Mouse (Mus musculus) 3134 (cell line): Measurements from ENCODE around the gene Pdcd4.

Experiments used
- DNase-seq: peaks from one replicate; pipeline ENCODE4 v3.0.0-alpha.2; 2011; ENCODE audit warnings: low spot score; ENCODE audit not compliant: insufficient read length; ENCODE audit errors: extremely low read depth

Gene Pdcd4

DNA sequence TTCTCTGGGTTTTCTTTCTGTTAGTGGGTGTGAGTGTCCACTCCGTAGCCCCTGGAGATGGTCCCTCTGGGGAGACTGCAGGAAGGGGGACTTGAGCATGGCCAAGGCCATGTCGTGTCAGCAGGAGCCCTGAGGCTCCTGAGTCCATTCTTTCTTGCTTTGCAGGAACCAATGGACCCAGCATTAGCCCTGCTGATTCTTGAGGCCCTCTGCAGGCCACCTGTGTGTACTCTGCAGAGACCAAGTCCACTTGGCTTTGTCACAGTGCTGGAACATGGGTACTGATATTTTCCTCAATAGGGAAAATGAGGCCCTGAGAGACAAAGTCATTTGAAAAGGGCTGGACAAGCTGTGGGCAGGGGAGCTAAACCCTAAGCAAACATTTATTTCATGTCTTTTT is 21.5 kb upstream of the Pdcd4 start:
- DNase-seq = no peak

DNA sequence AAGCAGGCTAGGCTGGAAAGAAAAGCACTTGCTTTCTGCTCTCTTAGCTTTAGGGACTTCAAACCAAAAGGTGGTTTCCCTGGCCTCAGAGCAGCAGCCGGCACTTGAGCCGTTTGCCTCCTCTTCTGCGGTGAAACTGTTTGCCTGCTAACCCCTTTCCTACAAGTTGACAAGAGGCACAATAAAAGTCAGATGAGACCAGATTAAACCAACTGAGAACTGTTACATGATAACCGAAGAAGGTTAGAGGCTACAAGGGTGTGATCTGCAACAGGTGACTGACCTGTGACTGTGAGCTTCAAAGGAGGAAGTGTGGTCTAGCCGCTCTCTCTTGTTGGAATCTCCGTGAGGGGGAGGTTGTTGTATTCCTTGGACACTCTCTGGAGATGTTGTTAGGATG is 20.5 kb upstream of the Pdcd4 start:
- DNase-seq = no peak

DNA sequence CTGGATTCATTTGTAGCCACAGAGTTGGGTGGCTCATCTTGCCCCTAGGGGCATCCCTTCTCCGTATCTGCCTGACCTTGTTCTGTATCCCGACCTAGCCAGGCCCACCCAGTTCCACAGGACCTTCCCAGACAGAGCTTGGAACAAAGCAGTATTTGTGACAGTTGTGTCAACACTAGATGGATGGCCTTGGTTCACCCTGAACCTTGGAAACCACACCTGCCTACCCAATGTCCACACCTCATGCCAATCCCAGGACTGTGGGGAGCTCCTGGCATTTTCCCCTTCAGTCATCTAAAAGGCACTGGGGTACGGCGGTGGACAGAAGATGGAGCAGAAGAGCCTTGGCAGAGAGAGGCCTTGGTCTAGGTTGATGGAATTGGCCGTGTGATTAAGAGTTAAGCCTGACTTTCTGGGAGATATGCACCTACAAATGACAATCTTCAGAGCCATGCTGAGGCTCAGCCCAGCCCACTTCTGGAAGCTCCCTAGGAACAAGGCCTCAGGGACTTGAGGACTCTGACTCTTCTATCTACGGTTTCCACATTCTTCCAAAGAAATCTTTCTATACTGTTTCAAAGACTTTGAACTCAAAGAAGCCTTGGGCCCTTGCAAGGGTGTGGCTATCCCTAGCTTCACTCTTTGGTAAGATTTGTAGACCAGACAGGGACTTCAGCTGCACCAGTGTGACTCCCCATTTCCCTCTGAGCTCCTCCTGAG is 18.9 kb upstream of the Pdcd4 start:
- DNase-seq = no peak

DNA sequence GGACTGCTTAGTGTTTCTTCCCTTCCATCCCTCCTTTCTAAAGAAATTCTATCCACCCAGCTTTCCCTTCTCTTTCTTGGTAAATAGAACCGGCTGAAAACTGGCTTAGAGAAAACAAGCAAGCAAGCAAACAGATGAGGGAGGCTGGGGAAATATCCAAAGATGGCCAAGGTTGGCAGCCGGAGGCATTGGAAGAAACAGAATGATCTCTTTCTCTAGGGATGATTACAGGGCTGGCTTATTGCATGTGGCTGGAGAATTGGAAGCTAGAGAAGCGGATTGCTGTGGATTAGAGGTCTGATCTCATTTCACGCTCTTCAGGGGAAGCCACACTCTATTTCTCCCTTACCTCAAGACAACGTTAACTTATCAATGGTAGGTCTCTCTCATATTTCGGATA is 16.8 kb upstream of the Pdcd4 start:
- no peak for DNase-seq

DNA sequence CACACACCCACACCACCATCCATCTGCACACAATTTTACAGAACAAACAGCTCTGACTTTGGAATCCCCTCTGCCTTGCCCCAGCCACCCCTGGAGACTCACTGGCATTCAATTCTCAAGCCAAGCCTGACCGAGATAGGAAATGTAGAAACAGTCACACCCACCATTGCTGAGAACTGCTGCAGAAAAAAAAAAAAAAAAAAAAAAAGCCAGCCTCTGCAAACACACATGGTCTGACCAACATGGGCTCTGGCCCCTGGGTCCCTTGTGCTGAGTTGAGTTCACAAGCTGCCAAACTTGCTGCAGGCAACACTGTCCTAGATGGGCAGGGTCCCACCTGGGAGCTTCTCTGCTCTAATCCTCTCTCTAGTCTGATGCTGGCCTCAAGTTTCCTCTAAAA is 14.3 kb upstream of the Pdcd4 start:
- no peak for DNase-seq

DNA sequence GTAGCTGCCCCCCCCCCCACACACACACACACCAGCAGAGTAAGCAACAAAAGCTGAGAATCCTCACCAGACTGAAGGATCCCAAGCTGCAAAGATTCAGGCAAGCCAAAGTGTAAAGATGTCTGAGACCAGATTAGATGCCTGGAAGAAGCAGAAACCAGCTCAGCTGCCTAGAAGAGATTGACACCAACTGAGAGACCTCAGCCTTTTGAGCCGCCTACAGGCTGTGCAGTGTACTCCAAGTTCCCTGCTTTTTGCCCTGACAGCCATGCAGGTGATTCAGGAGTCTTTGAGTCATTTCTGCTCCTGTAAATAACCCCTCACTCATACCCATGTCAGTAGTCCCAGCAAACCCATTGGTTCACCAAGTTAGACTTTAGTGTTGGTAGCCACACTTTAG is 11.6 kb upstream of the Pdcd4 start:
- DNase-seq = no peak

DNA sequence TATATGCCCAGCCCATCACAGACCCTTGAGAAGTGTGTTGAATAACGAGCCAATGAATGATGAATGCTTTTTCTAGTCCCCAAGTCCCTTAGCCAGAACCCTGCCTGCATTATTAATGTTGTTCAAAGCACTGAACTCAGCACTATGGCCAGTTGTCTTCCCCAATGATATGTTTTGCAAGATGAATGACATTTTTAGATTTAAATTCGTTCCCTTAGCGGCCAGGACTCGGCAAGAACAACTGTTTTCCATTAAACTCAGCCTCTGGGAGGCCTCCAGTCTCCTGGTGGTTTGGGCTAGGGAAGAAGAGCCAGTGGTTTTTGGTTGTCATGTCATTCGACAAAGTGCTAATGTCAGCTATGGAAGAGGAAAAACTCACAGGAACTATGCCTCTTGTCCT is 10.2 kb upstream of the Pdcd4 start:
- DNase-seq = no peak

DNA sequence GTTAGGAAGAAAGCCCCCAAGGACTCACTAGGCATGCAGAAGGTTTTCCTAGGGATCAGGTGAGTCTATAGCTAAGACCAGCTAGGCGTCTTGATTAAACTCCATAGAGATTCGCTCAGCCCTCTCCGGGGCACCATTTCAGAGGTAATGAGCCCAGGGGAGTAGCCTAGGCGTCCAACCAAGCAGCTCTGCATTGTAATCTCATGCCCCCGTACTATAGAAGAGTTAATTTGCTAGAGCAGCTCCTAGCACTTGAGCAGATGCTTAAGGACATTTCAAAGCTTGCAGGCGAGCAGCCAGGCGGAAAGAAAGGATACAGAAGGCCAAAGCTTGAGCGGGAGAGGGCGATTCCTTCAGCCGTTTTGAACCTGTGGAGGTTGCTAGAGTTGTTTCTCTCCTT is 6.6 kb upstream of the Pdcd4 start:
- no peak for DNase-seq

DNA sequence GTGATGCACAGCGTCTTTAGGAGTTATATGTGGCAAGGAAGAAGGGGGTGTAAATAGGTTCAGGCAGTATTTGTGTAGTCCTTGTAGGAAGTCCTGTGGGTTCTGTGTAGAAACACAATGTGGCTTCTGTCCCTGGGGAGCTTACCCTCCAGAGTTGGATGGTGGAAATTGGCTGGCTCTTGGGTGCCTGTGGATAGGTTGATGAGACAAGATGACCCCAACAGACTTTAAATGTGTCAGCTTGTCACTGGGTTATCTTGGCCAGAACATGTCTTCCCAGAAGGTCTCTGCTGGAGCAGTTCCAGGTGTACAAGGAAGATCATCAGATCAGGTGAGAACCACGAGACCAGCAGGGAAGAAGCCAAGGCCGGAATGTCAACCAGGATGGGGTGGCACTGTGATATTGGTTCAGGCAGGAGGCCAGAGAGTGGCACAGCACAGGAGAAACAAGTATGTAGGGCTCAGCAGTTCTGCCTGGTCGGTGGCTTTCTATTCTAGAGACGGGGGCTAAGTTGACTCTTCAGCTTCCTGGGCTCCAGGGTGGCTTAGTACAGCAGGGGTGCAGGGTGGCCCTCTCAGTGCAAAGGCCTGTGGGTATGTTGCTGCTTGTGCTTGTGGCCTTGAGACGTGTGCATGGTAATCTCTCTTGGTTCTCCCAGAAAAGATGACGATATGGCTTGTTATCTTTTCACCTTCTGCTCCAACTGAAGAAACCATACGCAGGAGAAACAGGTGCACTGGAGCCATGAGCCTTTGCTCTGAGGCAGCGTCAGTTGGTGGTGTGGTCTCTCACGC is 5.3 kb upstream of the Pdcd4 start:
- DNase-seq = no peak

DNA sequence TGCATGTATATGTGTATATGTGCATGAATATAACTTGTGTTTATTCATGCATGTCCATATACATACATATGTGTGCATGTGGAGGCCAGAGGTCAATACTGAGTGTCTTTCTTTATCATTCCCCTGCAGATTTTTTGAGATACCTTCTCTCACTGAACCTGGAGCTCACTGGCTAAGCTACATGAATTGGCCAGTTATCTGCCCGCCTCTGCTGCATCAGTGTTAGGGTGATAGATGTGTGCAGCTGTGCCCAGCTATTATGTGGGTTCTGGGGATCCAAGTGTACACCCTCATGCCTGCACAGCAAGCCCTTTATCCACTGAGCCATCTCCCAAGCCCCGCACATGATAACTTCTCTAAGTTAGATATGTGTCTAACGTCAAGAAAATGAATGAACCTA is 4.2 kb upstream of the Pdcd4 start:
- DNase-seq = no peak

DNA sequence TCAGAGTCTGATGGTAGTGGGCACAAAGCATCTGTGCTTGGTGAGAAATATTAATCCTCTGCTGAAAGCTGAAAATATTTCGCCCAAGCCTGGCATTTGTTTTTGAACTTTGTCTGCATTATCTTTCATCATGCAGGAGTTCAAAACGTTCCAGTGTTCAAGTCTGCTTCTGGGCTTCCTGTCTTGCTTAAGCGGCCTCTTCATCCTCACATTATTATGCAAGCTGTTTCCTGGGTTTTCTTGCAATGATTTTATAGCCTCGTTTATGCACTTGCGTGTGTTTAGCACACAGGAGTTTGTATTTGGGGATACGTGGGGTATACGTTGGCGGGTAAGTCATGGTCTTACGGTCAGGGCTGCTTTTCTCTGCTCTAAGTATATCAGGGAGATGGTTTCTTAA is 3.7 kb upstream of the Pdcd4 start:
- DNase-seq = no peak

DNA sequence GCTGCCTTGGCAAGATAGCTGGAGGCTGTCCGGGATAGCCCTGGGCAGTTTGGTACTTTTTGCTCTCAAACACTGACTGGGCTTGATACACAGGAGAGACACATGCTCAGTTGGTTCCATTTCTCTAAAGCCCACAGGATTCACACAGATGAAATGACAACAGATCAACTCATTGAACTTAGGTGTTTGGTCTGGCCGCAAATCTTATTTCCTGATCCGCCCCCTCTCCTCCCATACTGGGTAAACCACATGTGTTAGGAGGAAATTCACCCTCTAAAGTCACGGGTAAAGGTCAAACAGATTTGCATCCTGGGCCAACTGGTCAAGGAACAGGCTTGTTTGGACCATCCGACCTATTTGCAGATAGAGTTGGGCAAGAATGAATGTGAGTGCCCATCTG is 2.5 kb upstream of the Pdcd4 start:
- no peak for DNase-seq

DNA sequence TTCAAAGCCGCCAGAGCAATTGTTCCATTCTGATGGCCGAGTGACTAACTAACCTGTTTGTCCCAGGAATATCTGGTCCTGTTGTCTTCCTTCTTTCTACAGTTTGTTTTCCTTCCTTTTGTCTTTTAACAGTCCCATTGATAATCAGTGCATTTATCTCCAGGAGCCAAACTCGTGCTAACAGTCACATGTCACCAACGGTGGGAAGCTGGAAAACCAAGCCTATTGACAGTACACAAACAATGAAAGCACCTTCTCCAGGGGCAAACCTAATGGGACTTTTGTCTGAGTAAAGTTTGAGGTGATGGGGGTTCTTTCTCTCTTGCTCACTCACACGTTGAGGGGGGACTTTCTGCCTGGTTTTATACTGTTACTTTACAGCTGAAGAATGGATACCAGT is 1.8 kb upstream of the Pdcd4 start:
- DNase-seq = no peak

DNA sequence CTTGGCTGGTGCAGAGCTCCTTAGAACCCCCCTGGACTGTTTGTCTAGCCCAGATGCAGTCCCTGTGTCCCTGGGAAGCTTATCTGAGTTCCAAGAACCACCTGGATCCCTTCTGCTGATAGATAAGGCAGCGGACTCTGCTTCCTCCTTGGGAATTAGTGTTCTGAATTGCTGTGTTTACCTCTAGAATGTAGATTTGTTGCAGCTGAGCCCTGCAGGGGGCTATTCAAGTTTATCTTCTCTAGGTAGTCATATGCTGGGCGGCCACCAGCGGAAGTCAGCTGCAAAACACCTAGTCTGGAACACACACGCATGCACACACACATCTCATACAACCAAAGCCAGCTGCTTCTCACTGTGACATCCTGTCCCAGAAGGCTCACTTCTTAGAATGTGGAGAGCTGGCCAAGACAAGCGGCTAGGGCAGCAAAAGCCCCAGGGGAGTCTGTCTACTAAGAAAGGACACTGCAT is 1.2 kb upstream of the Pdcd4 start:
- DNase-seq = no peak

DNA sequence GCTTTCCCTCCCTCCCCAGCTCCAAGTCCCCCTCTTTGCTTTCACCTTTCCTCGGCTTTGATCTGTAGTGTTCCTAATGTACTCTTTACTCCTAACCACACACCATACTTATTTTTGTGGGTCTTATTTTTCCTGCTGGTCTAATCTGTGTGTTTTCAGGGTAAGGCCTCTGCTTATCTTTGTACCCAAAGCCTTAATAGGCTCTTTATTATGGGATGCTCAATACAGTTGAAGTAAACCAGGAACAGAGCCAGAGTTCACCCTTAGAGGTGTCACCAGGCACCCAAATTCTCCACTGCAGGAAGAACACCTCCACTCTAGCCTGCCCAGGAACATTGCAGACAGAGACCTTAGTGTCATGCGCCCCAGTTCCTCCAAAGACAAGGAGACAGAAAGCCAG is 462 bp upstream of the Pdcd4 start:
- no peak for DNase-seq

DNA sequence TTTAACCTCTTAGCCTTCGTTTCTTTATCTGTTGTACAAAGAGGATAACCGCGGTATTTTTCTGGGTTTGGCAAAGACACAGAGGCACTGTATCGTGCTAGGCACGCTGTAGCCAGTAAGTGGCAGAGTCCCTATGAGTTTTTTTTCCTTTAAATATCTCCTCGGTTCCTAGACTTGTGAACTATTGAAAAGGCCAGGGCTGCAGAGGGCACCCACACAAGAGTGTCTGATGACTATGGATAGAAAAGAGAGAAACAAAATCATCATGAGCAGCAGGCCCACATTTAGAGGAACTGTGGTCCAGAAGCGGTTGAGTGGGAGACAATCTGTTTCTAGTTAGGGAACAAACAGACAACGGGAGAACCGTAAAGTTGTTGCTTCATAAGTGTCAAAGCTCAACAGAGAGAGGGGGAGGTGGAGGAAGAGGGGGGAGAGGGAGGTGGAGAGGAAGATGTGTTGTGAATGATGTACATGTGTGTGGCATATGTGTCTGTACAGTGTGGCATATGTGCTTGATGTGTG is 868 bp downstream of the Pdcd4 start:
- no peak for DNase-seq

DNA sequence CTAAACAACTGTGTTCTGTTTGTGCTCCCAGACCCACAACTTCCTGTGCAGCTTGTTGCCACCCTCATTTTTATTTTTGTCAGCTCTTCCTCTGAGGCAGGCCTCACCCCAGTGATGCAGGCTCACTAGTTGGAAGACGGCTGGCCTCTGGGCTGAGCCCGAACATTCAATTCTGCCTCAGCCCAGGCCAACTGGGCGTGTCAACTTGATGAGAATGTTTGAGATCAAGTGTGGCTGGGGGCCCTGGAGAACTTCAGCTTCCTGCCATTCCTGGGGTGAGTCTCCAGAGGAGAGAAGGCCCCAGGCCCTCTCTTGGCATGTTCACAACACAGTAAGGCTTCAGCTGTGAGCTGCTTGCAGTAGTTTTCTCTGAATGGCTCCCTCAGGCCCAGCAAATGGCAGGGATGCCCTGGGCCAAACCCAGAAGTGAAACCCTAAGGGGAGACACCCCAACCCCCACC is 1.7 kb downstream of the Pdcd4 start:
- DNase-seq = no peak

DNA sequence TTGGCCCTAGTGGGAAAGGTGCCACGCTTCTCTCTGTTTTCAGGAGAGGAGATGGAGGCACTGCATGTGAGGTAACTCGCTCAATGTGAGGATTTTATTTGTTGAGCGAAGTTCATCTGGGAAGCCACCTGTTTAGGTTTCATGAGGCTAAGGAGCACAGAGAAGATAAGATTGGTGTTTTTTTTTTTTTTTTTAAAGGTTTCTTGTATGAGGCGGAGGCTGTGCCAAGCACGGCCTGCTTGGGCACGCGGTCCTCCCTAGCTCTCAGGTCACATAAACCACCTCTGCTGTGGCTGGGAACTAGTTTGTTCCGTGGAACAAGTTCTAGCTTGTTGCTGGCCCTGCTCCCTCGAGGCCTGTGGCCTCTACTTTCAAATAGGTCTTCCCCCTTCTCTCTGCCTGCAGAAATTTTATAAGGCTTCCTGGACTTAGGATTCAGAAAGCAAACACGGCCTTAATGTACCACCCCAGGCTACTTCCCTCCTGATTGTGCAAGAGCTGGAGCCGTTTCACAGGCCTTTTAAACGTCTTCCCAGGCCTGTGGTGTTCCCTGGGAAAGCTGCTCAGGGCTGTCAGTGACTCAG is 2.6 kb downstream of the Pdcd4 start:
- peak; percentile 38 for DNase-seq

DNA sequence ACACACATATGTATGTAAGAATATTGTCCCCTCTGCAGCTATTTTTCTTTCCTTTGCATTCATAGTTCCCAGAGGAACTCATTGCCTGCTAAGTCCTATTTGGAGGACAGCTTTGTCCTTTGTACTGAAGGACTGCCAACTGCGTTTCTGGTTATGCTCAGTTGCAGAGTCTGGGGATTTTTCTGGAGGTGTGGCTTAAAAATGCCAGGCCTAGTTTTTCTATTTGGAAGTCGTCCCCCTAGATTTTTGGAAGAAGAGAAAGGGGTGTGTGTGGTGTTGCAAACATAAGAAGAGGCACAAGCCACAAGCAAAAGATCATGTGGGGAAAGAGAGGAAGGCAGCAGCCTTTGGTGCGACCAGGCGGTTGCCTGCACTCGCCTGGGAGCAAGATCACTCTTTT is 6.0 kb downstream of the Pdcd4 start:
- DNase-seq = no peak

DNA sequence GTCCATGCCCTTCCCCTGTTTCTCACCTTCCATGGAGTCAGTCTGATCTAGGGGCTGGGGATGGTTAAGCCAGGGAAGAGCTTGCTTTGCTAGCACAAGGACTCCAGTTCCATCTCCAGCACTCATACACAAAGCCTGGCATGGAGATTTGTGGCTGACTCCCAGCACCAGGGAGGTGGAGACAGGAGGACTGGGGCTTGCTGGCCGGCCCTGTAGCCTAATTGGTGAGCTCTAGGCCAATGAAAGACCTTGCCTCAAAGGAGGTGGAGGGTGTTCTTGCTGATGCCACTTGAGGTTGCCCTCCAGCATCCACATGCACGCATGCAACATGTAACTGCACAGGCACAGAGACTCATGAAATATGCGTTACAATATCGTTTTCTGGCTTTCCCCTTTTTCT is 6.5 kb downstream of the Pdcd4 start:
- DNase-seq = no peak

DNA sequence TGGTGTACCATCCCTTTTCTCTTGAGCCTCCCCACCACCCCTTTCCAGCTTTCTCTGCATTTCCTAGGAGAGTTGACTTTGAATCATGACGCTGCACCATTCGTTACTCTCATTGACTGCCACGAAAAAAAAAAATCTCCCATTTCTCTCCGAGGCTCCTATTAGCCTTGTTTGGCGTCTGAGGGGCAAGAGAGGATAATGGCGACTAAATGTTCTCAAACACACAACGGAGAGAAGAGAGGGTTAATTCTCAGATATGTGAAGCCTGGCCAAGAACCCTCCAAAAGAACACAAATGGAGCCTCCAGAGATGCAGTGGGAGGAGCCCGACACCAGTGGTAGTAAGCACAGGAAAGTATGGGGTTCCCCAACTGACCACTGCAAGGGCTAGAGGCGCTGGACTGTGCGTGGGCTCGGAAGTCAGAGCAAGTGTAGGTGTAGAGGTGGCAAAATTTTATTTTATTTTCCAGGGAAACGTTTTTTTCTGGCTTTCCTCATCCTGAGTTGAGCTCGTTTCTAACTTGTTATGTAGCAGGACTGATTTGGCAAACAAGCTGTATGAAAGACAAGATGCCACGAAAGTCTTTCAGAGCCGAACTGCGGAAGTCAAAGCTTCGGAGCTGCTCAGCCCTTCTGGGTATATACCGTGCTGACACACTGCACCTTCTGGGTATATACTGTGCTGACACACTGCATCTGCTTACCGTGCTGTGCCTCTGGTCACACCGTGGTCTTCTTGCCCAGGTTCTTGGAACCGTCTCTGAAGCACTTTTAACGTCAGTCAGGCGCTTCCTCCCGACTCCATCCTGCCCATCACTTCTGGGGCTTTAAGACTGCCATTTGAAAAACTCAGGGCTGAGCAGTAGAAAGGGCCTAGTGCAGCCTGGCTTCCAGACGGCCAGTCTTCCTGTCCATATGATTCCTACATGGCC is 7.2 kb downstream of the Pdcd4 start:
- no peak for DNase-seq
